Mouse (Mus musculus) B cell, adult (primary cell): ENCODE measurements around the gene 1700028J19Rik. TPM values are rescaled to one million over a fixed set of nuclear protein-coding genes. Genes with fewer than 3 reads are reported as not detected.

ENCODE experiments used
- total RNA-seq: library from RNA; stranded (reverse); gene quantifications from 4 replicates; pipeline ENCODE4 v1.2.4, GENCODE M21; 2023; ENCODE audit not compliant: inconsistent age

The 1700028J19Rik gene
- 0.87 to 1.9 TPM (median 1.5 TPM) in 4 replicates for total RNA-seq

GRCm38 (mm10) chr7:44246055-44246983, at the start of gene 1700028J19Rik, which contains the start of gene 2410002F23Rik:
TSS of gene 1700028J19Rik (minus strand) at chr7:44246695.
TSS of gene 2410002F23Rik (plus strand) at chr7:44246722.

GRCm38 (mm10) chr7:44261147-44261546, 14.7 kb upstream of the 1700028J19Rik start, which contains the start of gene Gm15517:
TSS of gene Gm15517 (plus strand) at chr7:44261447.

GRCm38 (mm10) chr7:44257278-44257677, 10.8 kb upstream of the 1700028J19Rik start, which contains the start of gene Acp4:
TSS of gene Acp4 (minus strand) at chr7:44257378.

GRCm38 (mm10) chr7:44235909-44236308, 10.6 kb downstream of the 1700028J19Rik start, which contains the start of gene Gm36864:
TSS of gene Gm36864 (plus strand) at chr7:44236177.

GRCm38 (mm10) chr7:44225076-44225475, 21.4 kb downstream of the 1700028J19Rik start, which contains the start of gene Klk1:
TSS of gene Klk1 (plus strand) at chr7:44225360.

GRCm38 (mm10) chr7:44215645-44216044, 30.9 kb downstream of the 1700028J19Rik start, which contains the start of gene Klk1b5:
TSS of gene Klk1b5 (plus strand) at chr7:44215945.

GRCm38 (mm10) chr7:44207135-44207534, 39.4 kb downstream of the 1700028J19Rik start, which contains the start of gene Klk1b4:
TSS of gene Klk1b4 (plus strand) at chr7:44207435.

GRCm38 (mm10) chr7:44197891-44198290, 48.6 kb downstream of the 1700028J19Rik start, which contains the start of gene Klk1b3:
TSS of gene Klk1b3 (plus strand) at chr7:44198191.

GRCm38 (mm10) chr7:44187936-44188335, 58.6 kb downstream of the 1700028J19Rik start, which contains the start of gene Klk1b24:
TSS of gene Klk1b24 (plus strand) at chr7:44188236.

Other genes starting within 250 kb of the 1700028J19Rik start
- not detected in 4 replicates for gene Klk1b26, start 234.5 kb downstream of the 1700028J19Rik start, total RNA-seq
- gene Klk1b27, start 194.4 kb downstream of the 1700028J19Rik start, total RNA-seq, result not detected in 4 replicates
- not detected in 4 replicates for gene Klk1b21, start 144.4 kb downstream of the 1700028J19Rik start, total RNA-seq
- gene Klk1b22, start 134.0 kb downstream of the 1700028J19Rik start, total RNA-seq, result not detected in 4 replicates
- gene Klk1b16, start 109.9 kb downstream of the 1700028J19Rik start, total RNA-seq, result not detected in 4 replicates
- not detected in 4 replicates for gene Klk1b24, start 58.5 kb downstream of the 1700028J19Rik start, total RNA-seq
- gene Klk1b3, start 48.5 kb downstream of the 1700028J19Rik start, total RNA-seq, result not detected in 4 replicates
- not detected in 4 replicates for gene Klk1b4, start 39.3 kb downstream of the 1700028J19Rik start, total RNA-seq
- gene Klk1b5, start 30.8 kb downstream of the 1700028J19Rik start, total RNA-seq, result not detected in 4 replicates
- not detected in 4 replicates for gene Klk1, start 21.3 kb downstream of the 1700028J19Rik start, total RNA-seq
- not detected in 4 replicates for gene Gm36864, start 10.5 kb downstream of the 1700028J19Rik start, total RNA-seq
- 153 to 193 TPM (median 178 TPM) in 4 replicates for gene 2410002F23Rik, start within 50 bp of the 1700028J19Rik start, total RNA-seq
- gene Acp4, start 10.7 kb upstream of the 1700028J19Rik start, total RNA-seq, result not detected in 4 replicates
- gene Gm15517, start 14.8 kb upstream of the 1700028J19Rik start, total RNA-seq, result not detected in 4 replicates
- gene Clec11a, start 60.2 kb upstream of the 1700028J19Rik start, total RNA-seq, result 1.00 to 2.5 TPM (median 1.2 TPM) in 4 replicates
- gene Shank1, start 63.6 kb upstream of the 1700028J19Rik start, total RNA-seq, result 29.6 to 39.7 TPM (median 36.1 TPM) in 4 replicates
- gene Syt3, start 137.4 kb upstream of the 1700028J19Rik start, total RNA-seq, result not detected in 4 replicates
- not detected in 4 replicates for gene 1700008O03Rik, start 139.1 kb upstream of the 1700028J19Rik start, total RNA-seq
- not detected in 4 replicates for gene Lrrc4b, start 182.3 kb upstream of the 1700028J19Rik start, total RNA-seq
- gene Aspdh, start 218.7 kb upstream of the 1700028J19Rik start, total RNA-seq, result not detected in 4 replicates
- 64.3 to 78.1 TPM (median 67.9 TPM) in 4 replicates for gene Josd2, start 221.3 kb upstream of the 1700028J19Rik start, total RNA-seq
- gene Emc10, start 249.8 kb upstream of the 1700028J19Rik start, total RNA-seq, result 69.5 to 76.6 TPM (median 74.0 TPM) in 4 replicates
- gene Fam71e1, start 249.9 kb upstream of the 1700028J19Rik start, total RNA-seq, result 8.6 to 15.4 TPM (median 11.1 TPM) in 4 replicates